Mouse (Mus musculus): ENCODE data around the gene Rtn4r.
"Not testable (repeated sequence)": the region's sequence is repeated elsewhere in the genome, so short reads cannot be mapped to it uniquely, and the experiment has no call there.

Rtn4r gene

GRCm38 (mm10) chr16:18195561-18195960 is 68.1 kb downstream of the Rtn4r start:
- not testable (repeated sequence) for DNase-seq

GRCm38 (mm10) chr16:18197881-18198280 is 70.4 kb downstream of the Rtn4r start:
- DNase-seq = no peak

GRCm38 (mm10) chr16:18198365-18199098 is 71.1 kb downstream of the Rtn4r start:
- no peak for DNase-seq

- no peak for DNase-seq
These were observed 72.6 kb downstream of the Rtn4r start for GRCm38 (mm10) chr16:18200062-18200461.

- DNase-seq = no peak
These were observed 74.2 kb downstream of the Rtn4r start for GRCm38 (mm10) chr16:18201620-18202019.
